Mouse (Mus musculus): ENCODE measurements around the gene Fam171a1. TPM values are rescaled to one million over a fixed set of nuclear protein-coding genes. Genes with fewer than 3 reads are reported as not detected.

The Fam171a1 gene
- polyA plus RNA-seq (2014; fragmentation: Illumina TruSeq; extraction: RNeasy Lipid Tissue Mini Kit (QIAGEN cat#74804); ENCODE audit: low read depth, low replicate concordance): 26.1 TPM

DNA sequence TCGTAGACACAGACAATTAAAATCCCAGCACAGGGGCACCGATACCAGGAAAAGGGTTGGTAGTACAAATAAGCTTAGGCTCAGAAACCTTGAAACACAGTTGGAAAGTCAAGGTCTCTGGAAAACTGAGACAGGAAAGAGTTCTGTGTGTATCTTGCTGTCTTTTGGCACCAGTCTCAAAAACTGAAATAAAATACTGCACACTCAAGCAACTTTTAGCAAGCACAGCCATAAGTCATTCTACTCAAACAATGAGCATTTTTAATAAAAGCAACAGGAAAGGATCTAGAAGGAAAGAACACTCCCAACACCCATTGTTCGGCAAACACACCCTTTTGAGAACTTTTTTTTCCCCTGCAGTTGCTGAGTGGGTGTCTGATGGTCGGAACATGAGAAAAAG, at the start of gene Fam171a1:
Fam171a1 (plus strand) TSS at position 359 of the 400 bp plus-strand sequence.

Other genes starting within 250 kb of the Fam171a1 start
- gene Nmt2, start 170.0 kb downstream of the Fam171a1 start, polyA plus RNA-seq (2014; fragmentation: Illumina TruSeq; extraction: RNeasy Lipid Tissue Mini Kit (QIAGEN cat#74804); ENCODE audit: low read depth, low replicate concordance): 124 TPM
- 19.8 TPM for gene Rpp38, start 218.4 kb downstream of the Fam171a1 start, polyA plus RNA-seq (2014; fragmentation: Illumina TruSeq; extraction: RNeasy Lipid Tissue Mini Kit (QIAGEN cat#74804); ENCODE audit: low read depth, low replicate concordance)
- gene Acbd7, start 221.9 kb downstream of the Fam171a1 start, polyA plus RNA-seq (2014; fragmentation: Illumina TruSeq; extraction: RNeasy Lipid Tissue Mini Kit (QIAGEN cat#74804); ENCODE audit: low read depth, low replicate concordance): not detected